Mouse (Mus musculus): Measurements from ENCODE around the gene Atxn7l3.
"Not testable (repeated sequence)": the region's sequence is repeated elsewhere in the genome, so short reads cannot be mapped to it uniquely, and the experiment has no call there.

Gene Atxn7l3

DNA sequence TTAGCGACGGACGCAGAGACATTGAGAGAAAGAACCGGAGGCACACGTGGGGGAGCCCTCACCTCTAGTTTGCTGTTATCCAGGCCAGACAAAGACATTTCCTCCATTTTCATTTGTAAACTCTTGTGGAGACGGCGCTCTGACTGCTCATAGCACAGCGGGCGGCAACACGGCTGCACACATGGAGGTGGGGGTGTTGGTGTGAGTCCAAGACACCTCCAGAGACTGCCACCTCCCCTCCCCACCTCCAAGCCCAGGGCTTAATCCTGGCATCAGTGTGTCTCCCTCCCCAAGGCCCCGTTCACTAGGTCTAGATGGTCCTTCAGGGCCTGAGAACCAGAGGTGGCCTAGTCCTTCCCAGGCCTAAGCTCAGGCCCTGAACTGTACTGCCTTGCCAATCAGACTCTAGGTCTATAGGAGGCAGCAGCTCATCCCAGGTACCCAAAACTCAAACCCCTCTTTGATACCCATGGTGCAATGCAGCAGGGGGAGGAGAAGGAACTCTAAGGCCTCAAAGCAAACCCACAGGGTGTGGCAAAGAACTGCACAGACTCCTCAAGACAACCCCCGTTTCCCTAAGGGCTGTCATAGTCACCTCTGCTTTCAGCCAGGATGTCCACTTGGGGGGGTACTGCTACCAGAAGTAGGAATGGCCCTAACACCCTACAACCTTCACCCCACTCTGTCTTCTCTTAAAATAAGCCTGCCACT lies 1.4 kb downstream of the Atxn7l3 start:
- no peak for DNase-seq (ENCODE audit: low read depth, low spot score)

DNA sequence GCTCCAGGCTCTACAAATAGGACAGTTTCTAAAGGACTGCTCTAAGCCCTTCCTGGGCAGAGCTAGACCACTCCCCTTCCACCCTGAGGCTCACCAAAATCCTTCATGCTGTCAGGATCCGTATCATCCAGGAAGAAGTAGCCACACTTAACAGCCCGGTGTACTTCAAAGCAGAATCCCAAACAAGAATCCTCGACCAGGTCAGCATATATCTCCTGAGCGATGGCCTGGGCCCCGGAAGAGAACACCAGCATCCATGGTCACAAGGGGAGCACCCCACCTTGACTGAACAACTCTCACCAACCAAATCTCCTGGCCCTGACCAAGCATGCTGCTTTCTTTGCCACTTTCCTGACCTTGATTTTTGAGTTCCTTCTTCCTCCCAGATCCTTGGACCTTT lies 2.0 kb downstream of the Atxn7l3 start:
- DNase-seq (ENCODE audit: low read depth, low spot score): no peak

DNA sequence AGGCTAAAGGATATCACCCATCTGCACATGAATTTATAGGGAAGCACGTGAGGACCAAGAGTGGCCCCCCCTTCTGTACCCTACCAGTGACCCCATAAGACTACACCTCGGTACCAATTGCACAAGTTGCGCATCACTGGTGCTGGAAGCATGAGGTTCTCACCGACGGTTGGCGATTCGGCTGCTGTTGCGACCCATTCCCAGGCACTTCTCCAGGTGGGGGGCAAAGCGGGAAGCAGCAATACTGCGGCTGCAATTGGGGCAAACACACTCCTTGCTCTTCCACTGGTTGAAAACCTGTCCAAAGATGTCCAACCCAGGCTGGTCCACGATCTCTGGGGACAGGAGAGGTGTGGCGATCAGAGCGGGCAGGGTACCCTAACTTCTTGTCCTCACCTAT lies 2.5 kb downstream of the Atxn7l3 start:
- DNase-seq (ENCODE audit: low read depth, low spot score): no peak

DNA sequence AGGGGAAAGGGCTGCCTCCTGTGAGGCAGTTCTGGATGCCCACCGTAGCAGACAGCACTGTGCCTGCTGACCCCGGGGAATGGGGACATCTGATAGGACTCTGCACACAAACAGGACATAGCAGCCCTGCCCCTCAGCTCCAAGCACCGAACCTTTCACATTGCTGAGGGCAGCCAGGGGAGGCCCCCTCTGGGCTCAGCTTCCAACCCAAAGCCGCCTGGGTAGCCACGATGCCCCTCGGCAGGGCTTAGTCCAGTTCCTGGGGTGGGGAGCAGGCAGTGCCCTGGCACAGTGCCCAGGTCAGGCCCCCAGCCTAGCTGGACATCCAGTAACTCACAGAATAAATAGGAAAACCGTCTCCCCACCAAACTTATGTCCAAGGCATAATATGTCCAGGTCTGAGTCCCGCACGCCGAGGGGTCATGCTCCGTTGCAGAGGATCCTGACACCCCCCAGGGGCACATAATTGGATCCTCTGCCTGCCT lies 5.3 kb downstream of the Atxn7l3 start:
- no peak for DNase-seq (ENCODE audit: low read depth, low spot score)

DNA sequence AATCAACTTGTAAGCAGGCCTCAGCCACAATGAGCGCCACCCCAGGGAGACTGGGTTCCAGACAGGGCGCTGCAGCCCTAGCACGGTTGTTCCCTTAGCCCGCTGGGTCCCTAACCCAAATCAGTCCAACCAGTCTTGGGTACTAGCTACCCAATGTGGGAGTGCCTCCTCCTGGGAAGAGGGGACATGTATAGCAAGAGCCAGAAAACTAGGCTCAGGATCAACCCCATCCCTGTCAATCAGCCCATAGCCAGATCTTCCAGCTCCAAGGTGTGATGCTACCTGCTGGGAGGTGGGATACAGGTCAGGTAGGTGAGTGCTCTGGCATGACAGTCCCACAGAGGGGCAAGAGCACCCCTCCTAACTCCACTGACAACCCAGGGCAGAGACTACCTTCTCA lies 6.3 kb downstream of the Atxn7l3 start:
- no peak for DNase-seq (ENCODE audit: low read depth, low spot score)

DNA sequence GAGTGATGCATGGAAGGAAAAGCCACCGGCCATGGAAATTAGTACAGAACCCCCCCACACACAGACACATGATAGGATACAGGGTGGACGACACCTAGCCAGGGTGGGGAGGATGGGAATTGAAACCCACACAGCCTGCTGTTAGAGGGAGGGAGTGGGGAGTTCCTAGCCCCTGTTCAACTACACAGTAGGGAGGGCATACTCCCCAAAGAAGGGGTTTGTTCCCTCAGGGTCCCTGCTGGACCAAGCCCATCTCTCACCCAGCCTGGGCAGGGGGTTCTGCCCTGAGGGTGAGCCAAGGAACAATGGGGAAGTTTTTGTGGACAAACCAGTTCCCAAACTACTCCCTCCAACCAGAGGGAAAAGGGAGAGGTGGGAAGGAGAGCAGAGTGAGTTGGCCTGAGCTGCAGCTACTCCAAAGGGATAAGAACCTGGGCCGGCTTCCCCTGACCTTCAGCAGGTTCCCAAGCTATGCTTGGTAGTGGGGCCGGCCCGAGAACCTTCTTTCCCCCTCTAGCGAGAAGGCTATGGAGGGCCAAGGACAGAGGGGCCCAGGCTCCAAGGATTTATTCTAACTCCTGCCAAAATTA lies 6.8 kb downstream of the Atxn7l3 start:
- DNase-seq (ENCODE audit: low read depth, low spot score): no peak

DNA sequence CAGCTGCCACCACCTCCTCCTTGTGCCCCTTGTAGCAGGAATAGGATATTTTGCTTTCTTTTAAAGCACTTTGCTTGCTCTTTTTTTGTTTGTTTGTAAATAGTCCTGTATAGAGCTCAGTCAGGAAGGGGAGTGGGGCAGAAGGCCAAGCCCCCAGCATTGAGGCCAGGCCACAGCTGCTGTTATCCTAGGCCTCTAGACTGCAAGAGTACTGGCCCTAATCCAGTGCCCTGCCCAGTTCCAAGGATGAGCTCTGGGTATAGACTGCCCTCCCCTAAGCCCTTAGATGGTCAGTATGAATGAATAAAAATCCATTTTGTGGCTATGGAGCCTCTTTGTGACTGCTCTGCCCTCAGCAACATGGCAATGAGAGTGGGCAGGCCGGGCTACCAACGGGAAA lies 7.5 kb downstream of the Atxn7l3 start:
- no peak for DNase-seq (ENCODE audit: low read depth, low spot score)

DNA sequence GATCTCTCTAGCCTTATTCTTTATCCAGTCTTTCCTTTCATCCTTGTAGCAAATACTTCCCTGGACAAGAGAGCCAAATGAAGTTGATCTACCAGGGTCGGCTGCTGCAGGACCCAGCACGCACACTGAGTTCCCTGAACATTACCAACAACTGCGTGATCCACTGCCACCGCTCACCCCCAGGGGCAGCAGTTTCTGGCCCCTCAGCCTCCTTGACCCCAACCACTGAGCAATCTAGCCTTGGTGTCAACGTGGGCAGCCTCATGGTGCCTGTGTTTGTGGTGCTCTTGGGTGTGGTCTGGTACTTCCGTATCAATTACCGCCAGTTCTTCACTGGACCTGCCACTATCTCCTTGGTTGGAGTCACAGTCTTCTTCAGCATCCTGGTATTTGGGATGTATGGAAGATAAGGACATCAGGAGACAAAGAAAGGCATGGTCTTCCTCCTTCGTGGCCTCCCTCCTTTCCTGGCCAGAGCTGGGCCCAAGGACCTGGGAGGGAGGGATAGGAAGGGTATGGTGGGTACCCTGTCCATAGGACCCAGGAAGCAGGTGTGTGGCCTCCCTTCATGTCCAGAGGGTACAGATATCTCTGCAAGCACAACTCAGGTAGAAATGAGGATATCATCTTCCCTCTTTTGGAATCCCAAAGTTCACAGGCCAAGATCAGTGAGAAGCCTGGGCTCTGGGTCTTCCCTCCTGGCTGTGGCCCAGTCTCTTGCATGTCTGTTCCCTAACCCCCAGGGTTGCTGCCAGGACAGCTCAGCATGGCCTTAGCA lies 8.2 kb downstream of the Atxn7l3 start:
- DNase-seq (ENCODE audit: low read depth, low spot score): no peak

DNA sequence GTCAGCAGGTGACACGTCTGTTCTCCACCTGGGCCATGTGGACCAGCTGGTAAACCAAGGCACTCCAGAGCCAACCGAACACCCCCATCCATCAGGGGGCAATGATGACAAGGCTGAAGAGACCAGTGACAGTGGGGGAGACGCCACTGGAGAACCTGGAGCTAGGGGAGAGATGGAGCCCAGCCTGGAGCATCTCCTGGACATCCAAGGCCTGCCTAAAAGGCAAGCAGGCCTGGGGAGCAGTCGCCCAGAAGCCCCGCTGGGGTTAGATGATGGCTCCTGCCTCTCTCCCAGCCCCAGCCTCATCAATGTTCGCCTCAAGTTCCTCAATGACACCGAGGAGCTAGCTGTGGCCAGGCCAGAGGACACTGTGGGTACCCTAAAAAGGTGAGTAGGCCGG lies 8.9 kb downstream of the Atxn7l3 start:
- no peak for DNase-seq (ENCODE audit: low read depth, low spot score)

DNA sequence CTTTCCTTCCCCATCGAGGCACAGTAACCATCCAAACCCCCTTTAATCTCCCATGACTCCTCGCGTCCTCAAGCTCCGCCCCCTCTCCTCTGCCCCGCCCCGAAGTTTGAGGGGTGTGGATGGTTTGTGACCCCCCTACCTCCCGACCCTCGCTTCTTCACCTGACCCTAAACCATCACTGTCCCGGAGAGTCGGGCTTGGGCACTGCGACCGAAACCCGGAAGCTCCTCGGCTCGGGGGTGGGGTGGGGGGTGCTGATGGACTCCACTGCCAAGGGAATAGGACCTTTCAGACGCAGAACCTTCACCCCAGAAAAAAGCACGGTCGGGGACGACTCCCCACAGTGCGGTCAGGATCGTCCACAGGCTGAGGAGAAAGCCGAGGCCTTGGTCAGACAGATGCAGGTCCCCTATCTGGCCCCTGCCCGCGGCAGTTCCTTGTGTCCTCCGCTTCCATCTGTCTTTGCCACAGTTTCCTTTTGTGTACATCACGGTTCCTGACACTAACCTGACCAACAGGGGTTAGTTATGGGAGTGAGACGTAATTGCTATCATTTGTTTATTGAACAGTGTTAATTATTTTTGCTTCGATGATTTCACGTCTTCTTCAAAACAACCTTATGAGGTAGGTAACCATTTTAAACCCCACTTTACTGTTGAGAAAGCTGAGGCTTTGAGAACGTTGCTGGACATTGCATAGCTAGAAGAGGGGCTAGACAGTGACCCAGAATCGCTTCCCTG lies 11.2 kb downstream of the Atxn7l3 start:
- no peak for DNase-seq (ENCODE audit: low read depth, low spot score)

DNA sequence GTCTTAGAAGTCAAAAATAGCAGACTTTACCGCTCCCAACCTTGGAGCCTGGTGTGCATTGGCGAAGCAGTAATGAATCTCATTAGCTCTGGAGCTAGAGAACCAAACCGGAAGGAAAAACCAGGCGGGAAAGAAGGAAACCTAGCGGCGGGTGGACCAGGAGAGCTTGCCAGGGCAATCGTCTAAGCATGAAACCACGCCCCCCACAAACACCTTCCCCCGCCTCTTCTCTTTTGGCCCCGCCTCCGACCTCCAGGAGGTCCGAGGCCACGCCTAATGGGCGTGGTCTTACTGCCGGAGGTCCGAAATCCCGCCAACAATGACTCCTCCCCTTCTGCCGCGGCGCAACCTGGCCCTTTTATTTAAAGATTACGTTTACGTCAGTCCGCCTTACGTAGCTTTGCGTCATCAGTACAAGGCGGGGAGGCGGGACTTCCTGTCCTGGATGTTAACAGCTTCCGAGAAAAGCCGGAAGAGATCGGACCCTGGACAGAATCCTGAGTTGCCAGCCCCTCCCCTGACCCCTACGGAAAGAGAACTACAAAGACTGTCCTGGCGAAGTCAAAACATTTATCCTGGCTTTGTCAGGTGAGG lies 11.8 kb downstream of the Atxn7l3 start, which contains the start of gene Tmub2:
Gene Tmub2, plus strand, starts transcription at position 431 of the 594 bp plus-strand sequence.
- DNase-seq (ENCODE audit: low read depth, low spot score): peak; percentile 99

DNA sequence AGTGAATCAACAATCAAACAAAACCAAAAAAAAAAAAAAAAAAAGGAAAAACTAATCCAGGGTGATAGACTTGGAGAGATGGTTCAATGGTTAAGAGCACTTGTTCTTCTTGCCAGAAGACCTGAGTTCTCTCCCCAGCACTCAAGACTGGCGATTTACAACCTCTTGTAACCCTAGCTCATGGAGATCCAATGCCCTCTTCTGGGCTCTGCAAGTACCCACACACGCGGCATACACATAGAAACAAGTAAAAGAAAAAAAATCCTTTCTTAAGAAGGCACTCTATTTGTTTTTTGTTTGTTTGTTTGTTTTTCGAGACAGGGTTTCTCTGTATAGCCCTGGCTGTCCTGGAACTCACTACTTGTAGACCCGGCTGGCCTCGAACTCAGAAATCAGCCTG lies 12.5 kb downstream of the Atxn7l3 start:
- no peak for DNase-seq (ENCODE audit: low read depth, low spot score)

DNA sequence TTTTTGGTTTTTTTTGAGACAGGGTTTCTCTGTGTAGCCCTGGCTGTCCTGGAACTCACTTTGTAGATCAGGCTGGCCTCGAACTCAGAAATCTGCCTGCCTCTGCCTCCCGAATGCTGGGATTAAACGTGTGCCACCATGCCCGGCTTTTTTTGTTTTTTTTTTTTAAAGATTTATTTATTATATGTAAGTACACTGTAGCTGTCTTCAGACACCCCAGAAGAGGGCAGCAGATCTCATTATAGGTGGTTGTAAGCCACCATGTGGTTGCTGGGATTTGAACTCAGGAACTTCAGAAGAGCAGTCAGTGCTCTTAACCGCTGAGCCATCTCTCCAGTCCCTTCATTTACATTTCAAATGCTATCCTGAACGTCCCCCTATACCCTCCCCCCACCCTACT lies 16.2 kb downstream of the Atxn7l3 start:
- not testable (repeated sequence) for DNase-seq (ENCODE audit: low read depth, low spot score)

DNA sequence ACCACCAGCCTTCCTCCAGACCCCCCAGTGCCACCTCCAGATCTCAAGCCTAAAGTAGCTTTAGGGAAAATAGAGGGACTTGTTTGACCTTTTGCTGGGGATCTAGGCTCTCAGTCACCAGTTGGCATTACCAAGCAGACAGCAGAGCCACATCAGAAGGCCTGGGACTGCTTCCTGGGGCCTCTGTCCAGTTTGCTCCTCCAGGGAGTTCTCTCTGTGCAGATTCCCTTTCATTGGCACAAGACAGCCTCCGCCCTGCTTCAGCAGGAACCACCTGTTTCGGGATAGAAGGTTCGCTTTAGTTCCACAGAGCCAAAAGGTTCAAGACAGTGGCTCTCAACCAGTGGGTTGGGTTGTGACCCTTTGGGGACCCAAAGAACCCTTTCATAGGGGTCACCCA lies 16.8 kb downstream of the Atxn7l3 start:
- DNase-seq (ENCODE audit: low read depth, low spot score): no peak

DNA sequence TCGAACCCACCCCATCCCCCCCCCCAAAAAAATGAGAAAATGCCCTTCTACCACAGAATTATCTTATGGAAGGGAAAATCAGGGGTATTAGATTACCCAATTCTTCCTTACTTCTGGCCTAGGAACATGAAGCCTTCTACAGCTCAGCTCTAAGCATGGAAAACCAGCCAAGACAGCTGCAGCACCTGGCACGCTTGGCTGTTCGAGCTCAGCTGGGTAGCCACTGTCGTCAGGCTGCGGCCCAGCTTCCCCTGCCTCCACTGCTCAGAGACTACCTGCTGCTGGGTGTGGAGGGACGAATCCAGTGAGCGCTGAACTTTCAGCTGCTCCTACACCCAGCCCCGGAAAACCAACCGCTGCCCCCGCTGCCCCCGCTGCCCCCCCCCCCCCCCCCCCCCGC lies 18.7 kb downstream of the Atxn7l3 start:
- no peak for DNase-seq (ENCODE audit: low read depth, low spot score)

DNA sequence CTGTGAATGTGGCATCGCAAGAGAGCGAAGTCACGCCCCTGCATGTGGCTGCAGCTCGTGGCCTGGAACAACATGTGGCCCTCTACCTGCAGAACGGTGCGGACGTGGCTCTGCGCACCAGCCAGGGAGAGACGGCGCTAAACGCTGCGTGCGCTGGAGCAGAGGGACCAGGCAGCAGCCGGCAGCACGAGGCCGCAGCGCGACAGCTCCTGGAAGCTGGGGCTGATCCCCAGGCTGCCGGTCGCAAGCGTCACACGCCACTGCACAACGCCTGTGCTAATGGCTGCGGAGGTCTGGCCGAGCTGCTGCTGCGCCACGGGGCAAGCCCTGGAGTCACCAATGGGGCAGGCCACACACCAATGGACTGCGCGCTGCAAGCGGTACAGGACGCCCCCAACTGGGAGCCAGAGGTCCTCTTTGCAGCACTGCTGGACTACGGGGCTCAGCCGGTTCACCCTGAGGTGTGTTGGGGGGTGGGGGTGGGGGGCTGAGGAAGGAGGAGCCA lies 20.0 kb downstream of the Atxn7l3 start:
- no peak for DNase-seq (ENCODE audit: low read depth, low spot score)

DNA sequence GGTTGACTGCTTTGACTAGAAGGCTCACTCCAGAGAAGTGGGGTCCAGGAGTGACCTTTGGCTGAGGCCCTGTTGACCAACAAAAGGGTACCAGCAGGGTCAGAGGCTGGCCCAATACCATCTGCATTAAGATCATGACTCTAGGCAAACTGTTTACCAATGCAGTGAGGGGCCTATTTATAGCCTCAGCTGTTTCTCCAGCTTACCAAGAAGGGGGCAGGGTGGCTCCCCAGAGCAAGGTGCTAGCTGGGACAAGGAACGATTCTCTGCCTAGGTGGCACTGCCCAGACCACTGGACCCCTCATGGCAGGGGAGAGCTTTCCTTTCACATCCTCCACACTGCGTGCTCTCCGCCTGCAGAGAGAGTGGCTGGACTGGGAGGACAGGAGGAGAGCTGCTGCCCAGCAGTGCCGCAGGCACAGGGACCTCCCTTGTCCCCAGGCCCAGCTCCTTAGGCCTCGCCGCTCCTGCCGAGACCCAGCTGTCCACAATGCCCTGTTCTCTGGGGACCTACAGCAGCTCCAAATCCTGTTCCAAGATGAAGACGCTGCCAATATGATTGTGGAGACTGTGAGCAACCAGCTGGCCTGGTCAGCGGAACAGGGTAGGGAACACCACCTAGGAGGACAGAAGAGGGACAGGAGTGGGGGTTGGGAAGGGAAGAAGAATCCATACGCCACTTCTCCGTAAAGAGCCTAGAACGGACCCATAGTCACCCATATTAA lies 27.7 kb downstream of the Atxn7l3 start, which contains the start of gene Asb16:
Gene Asb16, plus strand, starts transcription at position 224 of the 725 bp plus-strand sequence.
- no peak for DNase-seq (ENCODE audit: low read depth, low spot score)

DNA sequence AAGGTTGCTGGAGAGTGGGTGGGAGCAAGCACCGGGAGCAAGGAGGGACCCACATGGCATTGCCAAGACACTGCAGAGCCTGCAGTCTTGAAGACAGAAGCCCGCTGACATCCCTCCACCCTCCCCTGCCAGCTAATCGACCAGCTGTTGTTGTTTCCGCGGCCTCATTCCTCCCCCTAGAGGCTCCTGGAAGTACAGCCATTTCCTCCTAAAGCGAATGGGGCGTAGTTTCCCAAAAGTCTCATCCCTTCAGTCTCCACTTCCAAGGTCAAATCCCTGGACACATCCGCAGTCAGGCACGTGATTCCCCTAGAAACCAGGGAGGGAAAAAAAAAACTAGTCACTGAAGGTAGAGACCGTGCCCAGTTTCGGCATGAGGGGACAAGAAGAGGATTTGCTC lies 29.0 kb downstream of the Atxn7l3 start:
- peak; percentile 58 for DNase-seq (ENCODE audit: low read depth, low spot score)

DNA sequence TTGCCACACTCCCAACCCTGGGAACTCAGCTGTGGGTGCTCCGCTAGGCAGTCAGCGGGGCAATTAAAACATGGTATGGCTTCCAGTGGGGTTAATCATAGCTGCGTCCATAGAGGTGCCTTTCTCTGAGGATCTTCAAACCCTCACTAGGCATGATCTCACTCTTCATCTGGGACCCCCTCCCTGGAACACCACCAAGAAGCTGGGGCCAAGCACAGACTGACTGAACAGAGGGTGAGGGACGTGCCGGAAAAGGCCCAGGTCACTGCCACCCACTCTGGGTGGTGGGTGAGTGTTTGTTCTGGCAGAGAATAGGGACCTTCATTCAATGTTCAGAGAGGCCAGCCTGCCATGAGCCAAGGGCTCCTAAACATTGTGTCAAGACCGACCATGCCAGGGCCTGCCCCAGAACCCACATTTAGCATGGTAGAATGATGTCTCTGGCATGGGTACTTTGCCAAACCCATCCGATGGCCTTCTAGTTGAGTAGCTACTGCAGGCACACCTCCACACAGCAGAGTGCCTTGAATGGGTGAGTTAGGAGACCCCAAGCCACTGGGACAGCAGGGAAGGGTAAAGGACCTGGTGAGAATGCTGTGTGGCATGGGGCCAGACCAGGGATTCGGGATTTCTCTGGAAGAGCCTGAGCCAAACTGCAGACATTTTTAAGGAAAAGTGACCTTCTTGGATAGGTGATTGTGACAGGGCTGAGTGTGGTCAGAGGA lies 29.6 kb downstream of the Atxn7l3 start:
- no peak for DNase-seq (ENCODE audit: low read depth, low spot score)

DNA sequence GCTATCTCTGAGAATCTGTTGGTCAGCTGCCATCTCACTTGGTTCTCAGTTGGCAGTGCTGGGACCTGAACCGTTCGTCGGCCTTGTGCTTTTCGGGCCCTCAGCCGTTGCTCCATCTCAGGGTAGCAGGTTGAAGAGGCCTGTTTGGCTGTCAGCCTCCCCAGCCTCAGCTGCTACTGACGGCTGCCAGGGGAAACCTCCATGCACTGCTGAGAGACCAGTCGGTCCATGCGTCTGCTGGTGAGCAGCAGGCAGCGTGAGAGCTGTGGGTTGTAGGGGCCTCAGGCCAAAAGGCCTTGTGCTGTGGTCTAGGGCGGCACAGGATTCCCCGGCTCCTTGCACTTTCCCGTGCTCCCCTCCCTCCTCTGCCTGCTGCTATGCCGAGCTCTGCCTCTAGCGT lies 30.6 kb downstream of the Atxn7l3 start:
- no peak for DNase-seq (ENCODE audit: low read depth, low spot score)
